Mouse (Mus musculus) neural tube, embryonic 13.5 days (tissue): ENCODE measurements around the gene Emp3. TPM values are rescaled to one million over a fixed set of nuclear protein-coding genes. Genes with fewer than 3 reads are reported as not detected.
A peak's percentile ranks its signal among the peaks of the same experiment; 100 is the strongest.
"Not testable (repeated sequence)": the region's sequence is repeated elsewhere in the genome, so short reads cannot be mapped to it uniquely, and the experiment has no call there.

Source experiments
- ATAC-seq: fragments of 200-750 bp; cut with Nextera tagmentation; 2 replicates; pipeline ENCODE4 v1.8.0; 2017; ENCODE audit warnings: low read depth, mild to moderate bottlenecking, moderate TSS enrichment, moderate library complexity
- H3K27ac ChIP-seq: fragments of 300-500 bp; sonication (generic); replicated peaks from 2 replicates; pipeline ENCODE4 v1.5.1; 2015; ENCODE audit warnings: moderate library complexity, mild to moderate bottlenecking, inconsistent platforms
- H3K27me3 ChIP-seq: fragments of 300-500 bp; sonication (generic); 2 replicates; pipeline ENCODE4 v1.6.1; 2015; ENCODE audit warnings: mild to moderate bottlenecking, inconsistent platforms
- H3K36me3 ChIP-seq: fragments of 300-500 bp; sonication (generic); 2 replicates; pipeline ENCODE4 v1.6.1; 2015; ENCODE audit warnings: mild to moderate bottlenecking, inconsistent platforms
- H3K4me1 ChIP-seq: fragments of 300-500 bp; sonication (generic); replicated peaks from 2 replicates; pipeline ENCODE4 v1.6.1; 2015; ENCODE audit warnings: inconsistent platforms
- H3K4me2 ChIP-seq: fragments of 300-500 bp; sonication (generic); 2 replicates; pipeline ENCODE4 v1.6.1; 2015; ENCODE audit warnings: inconsistent platforms, mild to moderate bottlenecking, moderate library complexity
- H3K4me3 ChIP-seq: fragments of 300-500 bp; sonication (generic); 2 replicates; pipeline ENCODE4 v1.5.1; 2015; ENCODE audit warnings: mild to moderate bottlenecking, inconsistent platforms
- H3K9ac ChIP-seq: fragments of 300-500 bp; sonication (generic); 2 replicates; pipeline ENCODE4 v1.6.1; 2015; ENCODE audit warnings: moderate library complexity, mild to moderate bottlenecking, inconsistent platforms
- H3K9me3 ChIP-seq: fragments of 300-500 bp; sonication (generic); 2 replicates; pipeline ENCODE4 v1.6.1; 2016; ENCODE audit warnings: inconsistent platforms
- WGBS: fragments of 180-500 bp; shearing (Covaris S2); methylation state at CpG from one replicate; pipeline ENCODE4 v1.1.7; 2015; 5-methylcytosine and 5-hydroxymethylcytosine counted together
- polyA plus RNA-seq: library from polyadenylated mRNA; unstranded; fragments of >200 nt; fragmentation: Nextera tagmentation; extraction: Ambion mirVana; gene quantifications from 2 replicates; pipeline ENCODE4 v1.2.1, GENCODE M21; 2015

Emp3 gene
- polyA plus RNA-seq, 1 experiment from 2014 or later, result 47.4 TPM

- no peak overlapping the region for H3K4me3 ChIP-seq
- H3K36me3 ChIP-seq, result peaks cover 38% of the 10 kb centered on the region
- H3K4me2 ChIP-seq, result no peak overlapping the region
- no peak overlapping the region for H3K9ac ChIP-seq
- H3K27ac ChIP-seq, result no peak overlapping the region
- H3K4me1 ChIP-seq, result no peaks in the 10 kb centered on the region
- no peak for ATAC-seq
- H3K9me3 ChIP-seq, result no peaks in the 10 kb centered on the region
- 96% methylated on average over 16 of the region's 16 CpGs for WGBS
- no peaks in the 10 kb centered on the region for H3K27me3 ChIP-seq
Observed at GRCm38 (mm10) chr7:45909145-45909544, 12.1 kb downstream of the Emp3 start.

GRCm38 (mm10) chr7:45908384-45908783, 12.8 kb downstream of the Emp3 start:
- Histone ChIP-seq H3K27me3 (no peaks in the 10 kb centered on the region), H3K4me3 (no peak overlapping the region), H3K4me1 (no peaks in the 10 kb centered on the region), H3K36me3 (peaks cover 38% of the 10 kb centered on the region), H3K9me3 (no peaks in the 10 kb centered on the region), H3K9ac (no peak overlapping the region), H3K4me2 (no peak overlapping the region), H3K27ac (no peak overlapping the region)
- no peak for ATAC-seq

- Histone ChIP-seq H3K4me2 (no peak overlapping the region), H3K9me3 (no peaks in the 10 kb centered on the region), H3K36me3 (peaks cover 36% of the 10 kb centered on the region), H3K4me3 (no peak overlapping the region), H3K9ac (no peak overlapping the region), H3K27ac (no peak overlapping the region), H3K4me1 (no peaks in the 10 kb centered on the region), H3K27me3 (no peaks in the 10 kb centered on the region)
- no peak for ATAC-seq
- 94% methylated on average over 9 of the region's 9 CpGs for WGBS
Observed at GRCm38 (mm10) chr7:45906622-45907021, 14.6 kb downstream of the Emp3 start.

- WGBS, result 82% methylated on average over 12 of the region's 12 CpGs
- H3K27ac ChIP-seq, result 0 out of 2 replicates have a peak overlapping the region, but pooled peaks have one; percentile 9
- ATAC-seq, result no peak
- no peak overlapping the region for H3K4me2 ChIP-seq
- 0 out of 2 replicates have a peak, but pooled peaks cover 4% of the 10 kb centered on the region for H3K36me3 ChIP-seq
- H3K27me3 ChIP-seq, result no peaks in the 10 kb centered on the region
- H3K4me1 ChIP-seq, result peaks cover 8% of the 10 kb centered on the region
- H3K4me3 ChIP-seq, result no peak overlapping the region
- H3K9me3 ChIP-seq, result no peaks in the 10 kb centered on the region
- H3K9ac ChIP-seq, result no peak overlapping the region
Observed at GRCm38 (mm10) chr7:45902481-45903002, 18.7 kb downstream of the Emp3 start.

GRCm38 (mm10) chr7:45901562-45901961, 19.6 kb downstream of the Emp3 start:
- no peak overlapping the region for H3K9ac ChIP-seq
- no peak overlapping the region for H3K4me3 ChIP-seq
- H3K27me3 ChIP-seq, result no peaks in the 10 kb centered on the region
- no peak for ATAC-seq
- H3K4me1 ChIP-seq, result peaks cover 11% of the 10 kb centered on the region
- no peak overlapping the region for H3K4me2 ChIP-seq
- no peak overlapping the region for H3K27ac ChIP-seq
- no peaks in the 10 kb centered on the region for H3K36me3 ChIP-seq
- no peaks in the 10 kb centered on the region for H3K9me3 ChIP-seq
- WGBS, result 52% methylated on average over 5 of the region's 5 CpGs

- peak overlapping the region; percentile 46 for H3K4me3 ChIP-seq
- peaks cover 11% of the 10 kb centered on the region for H3K4me1 ChIP-seq
- H3K27me3 ChIP-seq, H3K27ac ChIP-seq, H3K36me3 ChIP-seq, H3K9me3 ChIP-seq, ATAC-seq: not testable (repeated sequence)
- H3K9ac ChIP-seq, result peak overlapping the region; percentile 78; the same call in 1 of the 2 replicates
- H3K4me2 ChIP-seq, result peak overlapping the region; percentile 91
- 51% methylated on average over 4 of the region's 4 CpGs for WGBS
Observed at GRCm38 (mm10) chr7:45898125-45898524, 23.1 kb downstream of the Emp3 start.

GRCm38 (mm10) chr7:45897258-45897757, 23.9 kb downstream of the Emp3 start:
- H3K4me3 ChIP-seq, result peak overlapping the region; percentile 46
- H3K4me2 ChIP-seq, result peak overlapping the region; percentile 91
- H3K4me1 ChIP-seq, result peaks cover 11% of the 10 kb centered on the region
- peak overlapping the region; percentile 78 for H3K9ac ChIP-seq
- peak; percentile 42 for ATAC-seq
- no peaks in the 10 kb centered on the region for H3K27me3 ChIP-seq
- H3K27ac ChIP-seq, result peak overlapping the region; percentile 72
- under 1% methylated on average over 19 of the region's 19 CpGs for WGBS
- no peaks in the 10 kb centered on the region for H3K9me3 ChIP-seq
- no peaks in the 10 kb centered on the region for H3K36me3 ChIP-seq

GRCm38 (mm10) chr7:45896517-45897257, 24.5 kb downstream of the Emp3 start, which contains the start of the genes Syngr4 and Tmem143:
Gene Syngr4, minus strand, starts transcription at chr7:45896714.
Gene Tmem143, plus strand, starts transcription at chr7:45896941.
- Histone ChIP-seq H3K4me2 (peak within 1 kb of the TSS; percentile 91), H3K27ac (peak within 1 kb of the TSS; percentile 72), H3K4me1 (peaks cover 11% of the 10 kb centered on the region), H3K9ac (peak within 1 kb of the TSS; percentile 78), H3K36me3 (no peaks in the 10 kb centered on the region), H3K9me3 (no peaks in the 10 kb centered on the region), H3K4me3 (peak within 1 kb of the TSS; percentile 46), H3K27me3 (no peaks in the 10 kb centered on the region)
- ATAC-seq, result peak; percentile 90
- 1% methylated on average over 40 of the region's 40 CpGs for WGBS

- Histone ChIP-seq H3K4me3 (0 out of 2 replicates have a peak overlapping the region, but pooled peaks have one; percentile 46), H3K27ac (no peak overlapping the region), H3K36me3 (no peaks in the 10 kb centered on the region), H3K27me3 (no peaks in the 10 kb centered on the region), H3K4me2 (peak overlapping the region; percentile 91), H3K9ac (no peak overlapping the region), H3K9me3 (no peaks in the 10 kb centered on the region), H3K4me1 (peaks cover 11% of the 10 kb centered on the region)
- peak; percentile 41 for ATAC-seq
- WGBS, result 73% methylated on average over 6 of the region's 6 CpGs
Observed at GRCm38 (mm10) chr7:45895931-45896516, 25.2 kb downstream of the Emp3 start.

- Histone ChIP-seq H3K4me1 (peaks cover 5% of the 10 kb centered on the region), H3K9me3 (no peaks in the 10 kb centered on the region), H3K27me3 (no peaks in the 10 kb centered on the region), H3K4me3 (no peak overlapping the region), H3K9ac (no peak overlapping the region), H3K27ac (no peak overlapping the region), H3K36me3 (no peaks in the 10 kb centered on the region), H3K4me2 (no peak overlapping the region)
- no peak for ATAC-seq
- WGBS, result 74% methylated on average over 2 of the region's 2 CpGs
Observed at GRCm38 (mm10) chr7:45892651-45893050, 28.6 kb downstream of the Emp3 start.

- H3K4me1 ChIP-seq, result 0 out of 2 replicates have a peak, but pooled peaks cover 4% of the 10 kb centered on the region
- no peaks in the 10 kb centered on the region for H3K27me3 ChIP-seq
- peak overlapping the region; percentile 43; the same call in 1 of the 2 replicates for H3K9ac ChIP-seq
- no peak overlapping the region for H3K27ac ChIP-seq
- H3K36me3 ChIP-seq, result peaks cover 40% of the 10 kb centered on the region
- no peak overlapping the region for H3K4me2 ChIP-seq
- WGBS, result 53% methylated on average over 3 of the region's 3 CpGs
- no peaks in the 10 kb centered on the region for H3K9me3 ChIP-seq
- ATAC-seq, result 0 out of 2 replicates have a peak, but pooled peaks have one; percentile 36
- no peak overlapping the region for H3K4me3 ChIP-seq
Observed at GRCm38 (mm10) chr7:45887246-45887645, 34.0 kb downstream of the Emp3 start.

- no peaks in the 10 kb centered on the region for H3K27me3 ChIP-seq
- H3K4me3 ChIP-seq, result no peak overlapping the region
- no peak overlapping the region for H3K27ac ChIP-seq
- no peak for ATAC-seq
- H3K4me2 ChIP-seq, result no peak overlapping the region
- no peak overlapping the region for H3K9ac ChIP-seq
- H3K9me3 ChIP-seq, result no peaks in the 10 kb centered on the region
- peaks cover 98% of the 10 kb centered on the region for H3K36me3 ChIP-seq
- H3K4me1 ChIP-seq, result no peaks in the 10 kb centered on the region
- 94% methylated on average over 2 of the region's 2 CpGs for WGBS
Observed at GRCm38 (mm10) chr7:45881011-45881410, 40.2 kb downstream of the Emp3 start.
